Mouse (Mus musculus) MEL (cell line): Measurements from ENCODE around the gene Pi4ka.

Source experiments
- CHD1 ChIP-seq: IDR thresholded peaks from 2 replicates; pipeline ENCODE4 v1.6.1; 2012; ENCODE audit warnings: low read depth, mild to moderate bottlenecking, inconsistent platforms, low read length, improper control_type of control experiment
- CTCF ChIP-seq, 3 experiments: IDR thresholded peaks in 2 of 3; conservative IDR thresholded peaks in 1 of 3; 2 replicates each; pipeline ENCODE4 v1.5.1; 2011 to 2012; ENCODE audit warnings: low read length in 3 of 3, low read depth in 2 of 3, mild to moderate bottlenecking in 2 of 3, improper control_type of control experiment in 1 of 3, inconsistent platforms in 1 of 3, mixed read lengths in 1 of 3, moderate library complexity in 1 of 3; ENCODE audit not compliant: control insufficient read depth in 1 of 3, insufficient read depth in 1 of 3, poor library complexity in 1 of 3, severe bottlenecking in 1 of 3
- EP300 ChIP-seq, 2 experiments: IDR thresholded peaks; 2 replicates each; pipeline ENCODE4 v1.6.1; 2011; ENCODE audit warnings: improper control_type of control experiment in 2 of 2, low read length in 2 of 2, low read depth in 1 of 2, mild to moderate bottlenecking in 1 of 2
- MAX ChIP-seq: IDR thresholded peaks from 2 replicates; pipeline ENCODE4 v1.6.1; 2011; ENCODE audit warnings: low read length, improper control_type of control experiment
- NRF1 ChIP-seq: IDR thresholded peaks from 2 replicates; pipeline ENCODE4 v1.6.1; 2014; ENCODE audit warnings: low read depth, mild to moderate bottlenecking, inconsistent platforms, low read length, improper control_type of control experiment, moderate library complexity; ENCODE audit not compliant: poor library complexity, insufficient read depth, severe bottlenecking
- POLR2A ChIP-seq, 2 experiments: IDR thresholded peaks; 2 replicates each; pipeline ENCODE4 v1.6.1; 2011 to 2012; ENCODE audit warnings: low read length in 2 of 2, mild to moderate bottlenecking in 2 of 2, control low read depth in 1 of 2, improper control_type of control experiment in 1 of 2, low read depth in 1 of 2, moderate library complexity in 1 of 2; ENCODE audit not compliant: control insufficient read depth in 1 of 2, insufficient read depth in 1 of 2, poor library complexity in 1 of 2
- POLR2AphosphoS2 ChIP-seq: IDR thresholded peaks from 2 replicates; pipeline ENCODE4 v1.6.1; 2011; ENCODE audit warnings: low read length, improper control_type of control experiment
- USF1 ChIP-seq: IDR thresholded peaks from 2 replicates; pipeline ENCODE4 v1.6.1; 2014; ENCODE audit warnings: low read depth, mild to moderate bottlenecking, inconsistent platforms, low read length, improper control_type of control experiment, moderate library complexity
- ZMIZ1 ChIP-seq: IDR thresholded peaks from 2 replicates; pipeline ENCODE4 v1.6.1; 2012; ENCODE audit warnings: low read depth, mild to moderate bottlenecking, inconsistent platforms, low read length, improper control_type of control experiment, moderate library complexity
- ZNF384 ChIP-seq: IDR thresholded peaks from 2 replicates; pipeline ENCODE4 v1.6.1; 2012; ENCODE audit warnings: low read depth, mild to moderate bottlenecking, inconsistent platforms, low read length, improper control_type of control experiment

DNA sequence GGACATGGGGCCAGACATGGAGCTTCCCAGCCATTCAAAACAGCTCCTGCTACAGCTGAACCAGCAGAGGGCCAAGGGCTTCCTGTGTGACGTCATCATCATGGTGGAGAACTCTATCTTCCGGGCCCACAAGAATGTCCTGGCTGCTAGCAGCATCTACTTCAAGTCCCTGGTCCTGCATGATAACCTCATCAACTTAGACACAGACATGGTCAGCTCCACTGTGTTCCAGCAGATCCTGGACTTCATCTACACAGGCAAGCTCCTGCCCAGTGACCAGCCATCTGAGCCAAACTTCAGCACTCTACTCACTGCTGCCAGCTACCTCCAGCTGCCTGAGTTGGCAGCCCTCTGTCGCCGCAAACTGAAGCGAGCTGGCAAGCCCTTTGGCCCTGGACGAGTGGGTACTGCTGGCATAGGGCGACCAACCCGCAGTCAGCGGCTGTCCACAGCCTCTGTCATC lies 148.7 kb downstream of the Pi4ka start:
- TF ChIP-seq CTCF (IDR thresholded peaks at IDR 0.05 in 2 of 3, conservative IDR thresholded peaks at IDR 0.05 in 1 of 3; ENCODE audit: control insufficient read depth in 1 of 3, insufficient read depth in 1 of 3, low read depth in 2 of 3, low read length in 3 of 3, poor library complexity in 1 of 3, severe bottlenecking in 1 of 3) = no peak
- TF ChIP-seq USF1 = no peak
- no peak for TF ChIP-seq CHD1
- no peak for TF ChIP-seq EP300 (IDR thresholded peaks at IDR 0.05; ENCODE audit: low read depth in 1 of 2, low read length in 2 of 2)
- no peak for TF ChIP-seq ZNF384
- TF ChIP-seq NRF1 = no peak
- no peak for TF ChIP-seq ZMIZ1
- no peak for TF ChIP-seq POLR2AphosphoS2
- no peak for TF ChIP-seq MAX
- TF ChIP-seq POLR2A (IDR thresholded peaks at IDR 0.05; ENCODE audit: control insufficient read depth in 1 of 2, insufficient read depth in 1 of 2, low read depth in 1 of 2, low read length in 2 of 2, poor library complexity in 1 of 2) = no peak
